Comparison of ENCODE assay signal across 25 mouse cellular contexts in the genomic region with DNA sequence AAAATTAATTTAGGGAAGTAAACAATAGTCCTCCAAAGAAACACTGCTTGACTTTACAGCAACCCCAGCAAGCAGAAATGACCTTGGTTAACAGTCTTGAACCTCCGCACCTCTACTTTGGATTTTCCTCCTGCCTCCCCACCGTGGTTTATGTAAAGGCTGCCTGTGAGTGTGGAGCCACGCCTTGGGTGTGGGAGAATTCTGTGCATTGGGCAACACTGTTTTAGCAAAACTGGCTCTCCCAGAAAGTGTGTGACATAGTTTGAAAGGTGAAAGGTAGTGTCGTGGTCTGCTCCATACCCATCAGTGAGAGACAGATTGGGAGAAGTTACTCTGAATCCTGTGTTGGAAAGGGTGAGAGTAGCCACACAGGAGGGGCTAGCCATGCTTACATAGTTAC. TPM values are rescaled to one million over a fixed set of nuclear protein-coding genes. Genes with fewer than 3 reads are reported as not detected.
DNase-seq lines count a peak whose midpoint lies in the region; TF ChIP-seq lines count a peak whose summit lies in the region.
"Had no signal": no experiment of that assay in that cellular context is flagged by ENCODE, and none has a peak within 500 bp of the region (broad histone marks: within the 10 kb centered on the region; RNA-seq: fewer than 3 reads in every experiment).

No protein-coding gene starts in this region.

- intact Hi-C loops in gastrocnemius, adult 2 months (cut with DNase I) = no loop called here

- H3K4me3 ChIP-seq in layer of hippocampus, adult 2 months = no peak overlapping the region
- H3K4me3 ChIP-seq in gastrocnemius, adult 2 months = no peak overlapping the region

- no peak for DNase-seq in layer of hippocampus, adult 2 months (ENCODE audit: low spot score in 2 of 2)
- no peak for DNase-seq in layer of hippocampus, adult 9-10 months (ENCODE audit: low spot score)
- peak; percentile 10 to 12 for DNase-seq in urinary bladder, postnatal 36 days (ENCODE audit: low spot score in 2 of 2)
- no peak for DNase-seq in urinary bladder, postnatal 10 days (ENCODE audit: low spot score)
- peak; percentile 21 for DNase-seq in lung, postnatal 25 days (ENCODE audit: low spot score)
- DNase-seq in c-Kit-positive CD71-positive TER-119-positive erythroid progenitor cells, embryonic 14.5 days (ENCODE audit: low spot score) = no peak
- DNase-seq in gastrocnemius, adult 2 months = no peak
- DNase-seq: adrenal gland, postnatal 10 days; cerebellum, adult 8-10 months; embryo, embryonic 11 days; gastrocnemius, postnatal 36 days; heart, adult 2 months; heart, postnatal 14 days; layer of hippocampus, postnatal 36 days; right cerebral cortex, postnatal 4 days; thymus, adult 2 months; thymus, postnatal 4 days had no signal

- peak overlapping the region; percentile 86; the same call in 1 of the 2 replicates for H3K27ac ChIP-seq in layer of hippocampus, adult 2 months
- no peak overlapping the region for H3K27ac ChIP-seq in gastrocnemius, adult 2 months
- H3K27ac ChIP-seq: heart, adult 2 months; heart, embryonic 13.5 days; hindbrain, embryonic 12.5 days; liver, embryonic 12.5 days; lung, embryonic 15.5 days had no signal

- no peak for TF ChIP-seq CTCF in layer of hippocampus, adult 2 months (conservative IDR thresholded peaks at IDR 0.05)
- no peak for TF ChIP-seq CTCF in gastrocnemius, adult 2 months (IDR thresholded peaks at IDR 0.05)

RNA-seq across cellular contexts. Expression of gene Slc19a3, which starts 0.8 kb away (rescaled TPM):
- 1 to 10 TPM; 3.1 to 3.2 TPM for total RNA-seq in layer of hippocampus, adult 2 months (2021)
- not detected for total RNA-seq in gastrocnemius, adult 2 months (2021)
- total RNA-seq: gastrocnemius, postnatal 36 days had no signal

RNA-seq across cellular contexts. Expression of gene Krtap28-10, which starts 3.2 kb away (rescaled TPM):
- not detected for total RNA-seq in layer of hippocampus, adult 2 months (2021)
- total RNA-seq in gastrocnemius, adult 2 months (2021) = not detected
- total RNA-seq: adrenal gland, postnatal 10 days; G1E; gastrocnemius, postnatal 36 days; heart, adult 2 months; heart, postnatal 14 days; layer of hippocampus, adult 18-20 months; layer of hippocampus, postnatal 36 days; left cerebral cortex, postnatal 14 days; midbrain, postnatal 0 days had no signal

RNA-seq across cellular contexts. Expression of gene Gm47969, which starts 5.7 kb away (rescaled TPM):
- not detected for total RNA-seq in layer of hippocampus, adult 2 months (2021)
- not detected for total RNA-seq in gastrocnemius, adult 2 months (2021)
- total RNA-seq: adrenal gland, postnatal 10 days; gastrocnemius, postnatal 36 days; heart, adult 2 months; heart, postnatal 14 days; layer of hippocampus, adult 18-20 months; layer of hippocampus, postnatal 36 days; left cerebral cortex, postnatal 14 days; midbrain, postnatal 0 days had no signal

RNA-seq across cellular contexts. Expression of gene A030005K14Rik, which starts 20.1 kb away (rescaled TPM):
- not detected for total RNA-seq in layer of hippocampus, adult 2 months (2021)
- total RNA-seq in gastrocnemius, adult 2 months (2021) = not detected
- total RNA-seq: adrenal gland, postnatal 10 days; G1E; gastrocnemius, postnatal 36 days; heart, adult 2 months; heart, postnatal 14 days; layer of hippocampus, adult 18-20 months; layer of hippocampus, postnatal 36 days; left cerebral cortex, postnatal 14 days; midbrain, postnatal 0 days had no signal

RNA-seq across cellular contexts. Expression of gene Krtap28-13, which starts 21.6 kb away (rescaled TPM):
- total RNA-seq in layer of hippocampus, adult 2 months (2021) = not detected
- total RNA-seq in gastrocnemius, adult 2 months (2021) = not detected
- total RNA-seq: adrenal gland, postnatal 10 days; gastrocnemius, postnatal 36 days; heart, adult 2 months; heart, postnatal 14 days; layer of hippocampus, adult 18-20 months; layer of hippocampus, postnatal 36 days; left cerebral cortex, postnatal 14 days; midbrain, postnatal 0 days had no signal

Comparison
In these comparisons a context has a peak if more than half of its experiments do, and no peak if none do; other contexts are left out.
1. DNase-seq: peak in urinary bladder, postnatal 36 days (2 of 2) and lung, postnatal 25 days (single experiment); none in layer of hippocampus, adult 2 months (0 of 2), layer of hippocampus, adult 9-10 months (single experiment), urinary bladder, postnatal 10 days (single experiment), c-Kit-positive CD71-positive TER-119-positive erythroid progenitor cells, embryonic 14.5 days (single experiment) and gastrocnemius, adult 2 months (single experiment).
2. RNA of gene Slc19a3, which starts 0.8 kb away (total RNA-seq): 3.1 to 3.2 TPM in layer of hippocampus, adult 2 months; not detected in gastrocnemius, adult 2 months; every median in the first group is over 4 times any median in the second.